Mouse (Mus musculus) ES-E14 (cell line): ENCODE data around the gene Fam133b. TPM values are rescaled to one million over a fixed set of nuclear protein-coding genes. Genes with fewer than 3 reads are reported as not detected.

Experiments
- DNase-seq: peaks from one replicate; pipeline ENCODE4 v3.0.0-alpha.2; 2013; ENCODE audit warnings: low read depth, low spot score
- H3K27ac ChIP-seq: 2 replicates; pipeline ENCODE4 v1.5.1; 2012; ENCODE audit warnings: low read depth, mild to moderate bottlenecking, low read length, moderate library complexity, mixed read lengths; ENCODE audit not compliant: poor library complexity, insufficient read depth, severe bottlenecking
- H3K36me3 ChIP-seq: 2 replicates; pipeline ENCODE4 v1.6.1; 2012; ENCODE audit warnings: mild to moderate bottlenecking, low read length, moderate library complexity, mixed read lengths; ENCODE audit not compliant: control insufficient read depth, poor library complexity, insufficient read depth, severe bottlenecking
- H3K4me1 ChIP-seq, 2 experiments: fragments of 150-350 bp in 1 of 2; sonication (generic) in 1 of 2; 2 replicates each; pipeline ENCODE4 v1.6.1; 2012; ENCODE audit warnings: low read length in 2 of 2, mild to moderate bottlenecking in 1 of 2, mixed read lengths in 1 of 2; ENCODE audit not compliant: control insufficient read depth in 2 of 2, insufficient read depth in 2 of 2, poor library complexity in 1 of 2
- H3K4me3 ChIP-seq, 2 experiments: fragments of 150-350 bp in 1 of 2; sonication (generic) in 1 of 2; 2 replicates each; pipeline ENCODE4 v1.5.1; 2012; ENCODE audit warnings: low read length in 2 of 2, low read depth in 1 of 2, mild to moderate bottlenecking in 1 of 2, mixed read lengths in 1 of 2; ENCODE audit not compliant: insufficient read depth in 1 of 2, poor library complexity in 1 of 2, severe bottlenecking in 1 of 2
- H3K9ac ChIP-seq: 2 replicates; pipeline ENCODE4 v1.6.1; 2012; ENCODE audit warnings: low read depth, mild to moderate bottlenecking, low read length, mixed read lengths; ENCODE audit not compliant: poor library complexity, insufficient read depth, severe bottlenecking
- H3K9me3 ChIP-seq: fragments of 150-350 bp; sonication (generic); 2 replicates; pipeline ENCODE4 v1.6.1; 2012; ENCODE audit warnings: low read depth, mild to moderate bottlenecking, low read length; ENCODE audit not compliant: control insufficient read depth, insufficient read depth
- CHD2 ChIP-seq: IDR thresholded peaks from 2 replicates; pipeline ENCODE4 v1.6.1; 2014; ENCODE audit warnings: mild to moderate bottlenecking, low read depth, low read length, inconsistent platforms
- HCFC1 ChIP-seq: IDR thresholded peaks from 2 replicates; pipeline ENCODE4 v1.6.1; 2012; ENCODE audit warnings: low read length, inconsistent platforms, borderline replicate concordance; ENCODE audit not compliant: insufficient read depth
- MAFK ChIP-seq: IDR thresholded peaks from 2 replicates; pipeline ENCODE4 v1.6.1; 2014; ENCODE audit warnings: mild to moderate bottlenecking, low read depth, low read length, inconsistent platforms; ENCODE audit not compliant: insufficient read depth
- ZC3H11A ChIP-seq: IDR thresholded peaks from 2 replicates; pipeline ENCODE4 v1.6.1; 2012; ENCODE audit warnings: low read depth, mild to moderate bottlenecking, inconsistent platforms, low read length, borderline replicate concordance
- ZNF384 ChIP-seq: IDR thresholded peaks from 2 replicates; pipeline ENCODE4 v1.6.1; 2012; ENCODE audit warnings: low read depth, low read length, inconsistent platforms
- in situ Hi-C, 2 experiments: fragments of 600-800 bp; cut with MboI; formaldehyde crosslinking; loops; one replicate each; pipeline ENCODE4 v1.15.1; 2025; ENCODE audit warnings: low sequenced_read_pairs in 2 of 2, inconsistent platforms in 1 of 2; ENCODE audit not compliant: unreplicated experiment in 2 of 2
- total RNA-seq: library from RNA; depleted of rRNA; stranded (reverse); fragments of 300-350 nt; gene quantifications from 2 replicates; pipeline ENCODE4 v1.2.3, GENCODE M21; 2012

Gene Fam133b
- total RNA-seq, 1 experiment = 30.0 TPM

DNA sequence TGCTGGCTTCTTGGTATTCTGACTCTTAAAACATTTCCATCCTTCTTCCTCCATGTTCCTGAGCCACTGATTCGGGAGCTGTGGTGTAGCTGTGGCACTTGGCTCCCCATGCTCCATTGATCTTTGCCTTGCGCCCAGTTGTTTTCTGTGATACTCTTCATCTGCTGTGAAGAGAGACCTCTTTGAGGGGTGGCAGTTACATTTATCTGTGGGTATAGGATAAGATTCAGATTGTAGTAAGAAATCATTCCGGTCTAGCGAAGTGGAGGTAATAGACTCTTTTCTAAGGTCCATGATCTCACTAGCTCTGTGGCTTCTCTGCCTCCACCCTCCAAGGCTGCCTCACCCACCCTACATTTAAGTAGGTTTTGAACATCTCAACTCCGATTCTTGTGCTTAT lies 43.3 kb upstream of the Fam133b start:
- Histone ChIP-seq H3K4me3 (no peak overlapping the region), H3K9ac (no peak overlapping the region), H3K27ac (no peak overlapping the region), H3K9me3 (no peaks in the 10 kb centered on the region), H3K4me1 (no peaks in the 10 kb centered on the region), H3K36me3 (no peaks in the 10 kb centered on the region; the same call in 1 of the 2 replicates)
- in situ Hi-C loops = no loop called here
- TF ChIP-seq MAFK = no peak
- TF ChIP-seq HCFC1 = no peak
- TF ChIP-seq ZNF384 = no peak
- no peak for TF ChIP-seq CHD2
- TF ChIP-seq ZC3H11A = no peak
- no peak for DNase-seq

- no peak for DNase-seq
- Histone ChIP-seq H3K36me3 (no peaks in the 10 kb centered on the region; the same call in 1 of the 2 replicates), H3K27ac (no peak overlapping the region), H3K9ac (no peak overlapping the region), H3K4me3 (no peak overlapping the region), H3K9me3 (no peaks in the 10 kb centered on the region), H3K4me1 (peaks cover 0 to 2% of the 10 kb centered on the region in 2 experiments; a peak in 1 of 4 replicates)
- in situ Hi-C loops = no loop called here
- TF ChIP-seq MAFK (no peak), ZNF384 (no peak), CHD2 (no peak), ZC3H11A (no peak), HCFC1 (no peak)
Measured at GRCm38 (mm10) chr5:3500957-3501563, 42.6 kb upstream of the Fam133b start.

DNA sequence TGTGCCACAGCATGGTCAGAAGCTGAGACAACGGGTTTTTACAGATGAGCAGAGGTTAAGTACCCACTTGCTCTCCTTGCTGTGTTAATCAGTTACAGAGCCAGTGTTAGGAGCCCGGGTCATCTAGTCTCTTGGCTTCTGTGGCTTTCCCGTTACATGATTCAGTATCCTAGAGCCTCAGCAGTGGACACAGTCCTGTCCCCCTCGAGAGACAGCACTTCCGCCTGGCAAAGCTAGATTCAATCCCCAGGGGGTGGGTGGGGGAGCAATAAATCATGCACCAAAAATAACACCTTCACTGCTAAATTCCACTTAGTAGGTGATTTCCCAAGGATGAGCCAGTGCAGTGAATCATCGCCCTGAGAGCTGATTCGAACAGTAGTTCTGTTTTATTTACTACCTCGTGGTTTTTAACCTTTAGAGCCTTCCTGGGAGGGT lies 42.0 kb upstream of the Fam133b start:
- H3K9ac ChIP-seq = no peak overlapping the region
- H3K4me3 ChIP-seq = no peak overlapping the region
- no peaks in the 10 kb centered on the region; the same call in 1 of the 2 replicates for H3K36me3 ChIP-seq
- in situ Hi-C loops = no loop called here
- no peak overlapping the region for H3K27ac ChIP-seq
- no peaks in the 10 kb centered on the region for H3K9me3 ChIP-seq
- DNase-seq = no peak
- no peak for TF ChIP-seq HCFC1
- TF ChIP-seq ZNF384 = no peak
- TF ChIP-seq ZC3H11A = no peak
- TF ChIP-seq MAFK = no peak
- H3K4me1 ChIP-seq = peaks cover 0 to 2% of the 10 kb centered on the region in 2 experiments; a peak in 1 of 4 replicates

GRCm38 (mm10) chr5:3502610-3503350 lies 40.9 kb upstream of the Fam133b start:
- no peak overlapping the region for H3K4me3 ChIP-seq
- in situ Hi-C loops = no loop called here
- H3K36me3 ChIP-seq = no peaks in the 10 kb centered on the region; the same call in 1 of the 2 replicates
- TF ChIP-seq CHD2 (no peak), HCFC1 (no peak)
- no peaks in the 10 kb centered on the region for H3K9me3 ChIP-seq
- H3K9ac ChIP-seq = no peak overlapping the region
- peaks cover 0 to 2% of the 10 kb centered on the region in 2 experiments; a peak in 1 of 4 replicates for H3K4me1 ChIP-seq
- DNase-seq = no peak
- H3K27ac ChIP-seq = no peak overlapping the region
